Mouse (Mus musculus) induced T-regulatory cell, adult 2 months (primary cell): ENCODE data around the gene Mylpf.
A peak's percentile ranks its signal among the peaks of the same experiment; 100 is the strongest.

Experiments used
- DNase-seq: peaks from one replicate; pipeline ENCODE4 v3.0.0-alpha.2; 2012; ENCODE audit warnings: low read depth

Gene Mylpf

DNA sequence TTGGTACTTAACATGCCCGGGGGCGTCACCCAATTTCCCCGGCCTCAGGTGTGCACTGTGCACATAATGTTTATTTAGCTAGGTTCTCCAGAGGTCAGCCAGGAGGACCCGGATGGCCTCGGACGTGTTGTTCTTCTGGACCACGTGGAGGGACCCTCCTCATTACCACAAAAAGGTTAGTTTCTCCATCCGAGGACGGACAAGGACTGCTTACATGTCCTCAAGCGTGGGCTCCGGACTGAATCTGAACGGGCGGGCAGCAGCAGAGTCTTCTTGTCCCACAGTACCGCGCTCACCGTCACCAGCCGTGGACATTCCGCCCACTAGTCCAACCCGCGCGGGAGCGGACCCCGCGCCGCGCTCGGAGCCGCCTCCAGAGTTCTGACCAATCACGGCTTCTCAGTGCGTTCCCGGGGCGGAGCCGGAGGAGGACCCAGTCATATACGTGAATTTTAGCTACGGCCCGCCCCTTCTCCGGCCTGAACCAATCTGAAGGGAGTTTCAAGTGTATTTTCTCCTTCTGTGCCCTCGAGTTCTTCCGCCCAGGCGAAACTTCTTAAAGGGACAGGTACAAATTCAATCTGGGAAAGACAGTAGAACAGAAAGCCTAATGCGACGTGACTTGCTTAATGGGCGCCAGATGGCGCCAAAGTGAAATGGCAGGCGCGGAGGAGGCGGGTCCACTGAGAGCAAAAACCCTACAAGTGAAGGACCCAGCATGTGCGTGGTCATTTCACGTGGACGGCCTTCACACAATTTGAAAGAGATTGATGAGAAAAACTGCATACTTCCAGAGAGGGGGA lies 51.8 kb downstream of the Mylpf start, which contains the start of gene Dctpp1:
Dctpp1 (minus strand) TSS at position 401 of the 803 bp plus-strand sequence.
- DNase-seq: peak; percentile 99

DNA sequence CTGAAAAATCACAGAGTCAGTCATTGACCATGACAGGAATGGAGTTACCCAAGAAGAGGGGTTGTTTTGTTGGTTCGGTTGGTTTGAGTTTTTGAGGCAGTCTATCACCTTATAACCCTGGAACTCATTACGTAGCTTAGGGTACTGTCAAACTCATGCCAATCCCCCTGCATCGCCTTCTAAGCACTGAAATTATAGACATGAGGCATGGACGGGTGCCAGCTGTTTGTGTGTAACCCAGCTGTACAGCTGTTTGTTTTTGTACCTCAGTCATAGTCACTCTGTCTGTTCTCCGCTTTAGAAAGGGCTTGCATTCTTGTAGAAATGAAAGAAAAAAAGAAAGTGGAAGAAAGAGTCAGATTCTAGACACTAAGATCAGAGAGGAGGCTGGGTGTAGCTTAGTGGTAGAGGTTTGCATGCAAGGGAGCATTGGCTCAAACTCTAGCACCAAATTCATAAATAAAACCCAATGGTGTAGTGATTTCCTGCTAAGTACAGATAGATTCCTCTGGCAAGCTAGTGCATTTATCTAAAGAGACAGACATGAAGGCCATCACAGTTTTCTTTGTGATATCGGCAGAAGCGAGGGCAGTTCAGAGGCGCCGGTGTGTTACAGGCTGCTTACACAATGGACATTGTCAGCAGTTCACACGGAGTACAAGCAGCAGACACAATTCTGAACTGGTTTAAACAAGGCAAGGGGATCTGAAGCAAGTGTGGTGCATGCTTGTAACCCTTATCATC lies 53.7 kb downstream of the Mylpf start:
- DNase-seq: no peak

DNA sequence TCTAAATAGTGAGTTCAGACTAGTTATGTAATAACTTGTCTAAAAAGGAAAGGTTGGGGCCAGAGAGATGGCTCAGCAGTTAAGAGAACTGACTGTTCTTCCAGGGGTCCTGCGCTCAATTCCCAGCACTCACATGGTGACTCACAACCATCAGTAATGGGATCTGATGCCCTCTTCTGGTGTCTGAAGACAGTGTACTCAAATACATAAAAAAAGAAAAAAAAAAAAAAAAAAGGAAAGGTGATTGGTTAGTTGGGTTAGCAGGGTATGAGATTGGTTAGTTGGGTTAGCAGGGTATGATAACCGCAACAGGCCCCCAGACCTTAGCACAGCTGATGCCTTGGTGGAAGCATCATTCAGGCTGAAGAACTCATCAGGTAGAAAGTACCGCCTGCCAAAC lies 54.8 kb downstream of the Mylpf start:
- no peak for DNase-seq
